Mouse (Mus musculus) hindbrain, embryonic 12.5 days (tissue): ENCODE data around the gene Myt1l. TPM values are rescaled to one million over a fixed set of nuclear protein-coding genes. Genes with fewer than 3 reads are reported as not detected.

Experiments
- ATAC-seq: fragments of 200-750 bp; cut with Nextera tagmentation; 2 replicates; pipeline ENCODE4 v1.8.0; 2017; ENCODE audit warnings: moderate TSS enrichment; ENCODE audit not compliant: low FRiP score
- H3K27ac ChIP-seq: fragments of 300-500 bp; sonication (generic); 2 replicates; pipeline ENCODE4 v1.5.1; 2016; ENCODE audit warnings: mild to moderate bottlenecking
- H3K27me3 ChIP-seq: fragments of 300-500 bp; sonication (generic); 2 replicates; pipeline ENCODE4 v1.6.1; 2016; ENCODE audit warnings: mild to moderate bottlenecking
- H3K36me3 ChIP-seq: fragments of 300-500 bp; sonication (generic); 2 replicates; pipeline ENCODE4 v1.6.1; 2016; ENCODE audit warnings: mild to moderate bottlenecking
- H3K4me1 ChIP-seq: fragments of 300-500 bp; sonication (generic); 2 replicates; pipeline ENCODE4 v1.6.1; 2016
- H3K4me2 ChIP-seq: fragments of 300-500 bp; sonication (generic); replicated peaks from 2 replicates; pipeline ENCODE4 v1.6.1; 2016; ENCODE audit warnings: mild to moderate bottlenecking
- H3K4me3 ChIP-seq: fragments of 300-500 bp; sonication (generic); 2 replicates; pipeline ENCODE4 v1.5.1; 2016; ENCODE audit warnings: mild to moderate bottlenecking
- H3K9ac ChIP-seq: fragments of 300-500 bp; sonication (generic); 2 replicates; pipeline ENCODE4 v1.6.1; 2016; ENCODE audit warnings: mild to moderate bottlenecking, moderate library complexity
- H3K9me3 ChIP-seq: fragments of 300-500 bp; sonication (generic); replicated peaks from 2 replicates; pipeline ENCODE4 v1.6.1; 2016; ENCODE audit warnings: mild to moderate bottlenecking
- WGBS: fragments of 180-500 bp; shearing (Covaris S2); methylation state at CpG from one replicate; pipeline ENCODE4 v1.1.7; 2016; 5-methylcytosine and 5-hydroxymethylcytosine counted together
- polyA plus RNA-seq: library from polyadenylated mRNA; unstranded; fragments of >200 nt; fragmentation: Nextera tagmentation; extraction: Ambion mirVana; gene quantifications from 2 replicates; pipeline ENCODE4 v1.2.1, GENCODE M21; 2016

The Myt1l gene
- polyA plus RNA-seq, 1 experiment from 2014 or later = 58.2 TPM

DNA sequence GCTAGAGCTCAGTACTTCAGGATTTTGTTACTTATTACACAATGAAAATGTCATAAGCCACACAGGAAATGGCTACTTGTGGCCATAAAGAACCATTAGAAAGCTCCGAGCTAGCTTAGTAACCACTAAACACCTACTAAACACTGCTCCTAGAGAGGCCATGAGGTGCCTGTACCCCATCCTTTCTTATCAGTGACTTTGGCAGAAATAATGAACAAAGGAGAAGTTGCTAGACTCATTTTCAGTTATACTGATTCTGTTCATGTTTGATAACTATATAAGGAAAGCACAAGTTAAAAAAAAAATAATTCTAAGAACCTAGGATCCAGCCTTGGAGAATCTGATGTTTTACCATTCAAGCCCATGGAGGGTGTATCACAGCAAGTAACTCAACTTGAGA is 278.2 kb downstream of the Myt1l start:
- Histone ChIP-seq H3K36me3 (no peaks in the 10 kb centered on the region), H3K27me3 (no peaks in the 10 kb centered on the region), H3K4me3 (no peak overlapping the region), H3K9me3 (no peaks in the 10 kb centered on the region), H3K9ac (no peak overlapping the region), H3K4me2 (no peak overlapping the region), H3K4me1 (peaks cover 9% of the 10 kb centered on the region; the same call in 1 of the 2 replicates), H3K27ac (no peak overlapping the region)
- ATAC-seq = no peak
- 90% methylated on average over 1 of the region's 1 CpGs for WGBS

DNA sequence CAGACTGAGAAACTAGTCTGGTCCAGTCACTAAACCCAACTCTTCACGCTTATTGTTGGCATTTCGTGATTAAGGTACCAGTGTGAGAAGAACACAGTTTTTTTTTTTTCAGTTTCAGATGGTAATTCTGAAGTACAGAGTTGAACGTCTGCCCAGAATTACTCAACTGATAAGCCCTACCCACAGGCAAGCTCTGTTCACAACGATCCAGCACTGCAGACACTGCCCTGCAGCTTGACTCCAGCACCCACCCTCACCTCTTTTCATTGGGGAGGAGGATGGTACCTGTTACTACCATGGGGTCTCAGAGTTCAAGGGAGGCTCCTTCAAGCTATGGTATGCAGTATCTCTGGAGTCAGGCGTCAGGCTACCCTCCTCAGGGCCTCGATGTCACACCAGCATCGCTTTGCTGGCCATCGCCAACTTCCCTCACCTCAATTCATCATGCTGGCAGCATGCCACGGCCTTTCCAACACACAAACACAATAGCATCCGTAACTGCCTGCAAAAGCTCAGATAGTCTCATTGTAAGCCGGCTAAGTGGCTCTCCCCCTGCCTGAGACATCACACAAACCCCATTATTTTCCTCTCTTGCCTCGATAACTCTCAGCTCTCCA is 281.5 kb downstream of the Myt1l start:
- Histone ChIP-seq H3K4me2 (no peak overlapping the region), H3K4me1 (peaks cover 9% of the 10 kb centered on the region; the same call in 1 of the 2 replicates), H3K9me3 (no peaks in the 10 kb centered on the region), H3K36me3 (no peaks in the 10 kb centered on the region), H3K4me3 (no peak overlapping the region), H3K27me3 (no peaks in the 10 kb centered on the region), H3K27ac (peak overlapping the region; percentile 23; the same call in 1 of the 2 replicates), H3K9ac (no peak overlapping the region)
- 44% methylated on average over 12 of the region's 12 CpGs for WGBS
- 0 out of 2 replicates have a peak, but pooled peaks have one; percentile 40 for ATAC-seq

DNA sequence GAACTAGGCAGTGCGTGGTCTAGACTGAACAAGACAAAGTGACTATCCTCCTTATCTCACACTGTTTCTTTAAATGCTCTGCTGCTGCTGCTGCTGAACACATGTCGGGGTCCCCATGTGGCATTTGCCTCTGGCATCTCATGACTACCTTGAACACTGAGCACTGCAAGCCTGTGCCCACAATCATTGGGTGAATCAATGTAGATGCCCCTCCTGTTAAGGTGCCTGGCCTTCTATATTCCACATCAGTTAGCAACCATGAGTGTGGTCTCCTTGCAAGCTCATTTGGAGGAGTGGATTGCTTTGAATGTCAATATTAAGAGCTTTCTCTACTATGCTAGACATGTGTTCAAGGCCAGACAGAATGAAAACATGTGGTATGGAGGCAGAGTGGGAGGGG is 287.3 kb downstream of the Myt1l start:
- Histone ChIP-seq H3K4me2 (no peak overlapping the region), H3K9ac (no peak overlapping the region), H3K9me3 (no peaks in the 10 kb centered on the region), H3K4me3 (no peak overlapping the region), H3K36me3 (no peaks in the 10 kb centered on the region), H3K27ac (peak overlapping the region; percentile 71), H3K4me1 (peaks cover 20% of the 10 kb centered on the region), H3K27me3 (no peaks in the 10 kb centered on the region)
- WGBS = 75% methylated on average over 2 of the region's 2 CpGs
- ATAC-seq = 0 out of 2 replicates have a peak, but pooled peaks have one; percentile 21

DNA sequence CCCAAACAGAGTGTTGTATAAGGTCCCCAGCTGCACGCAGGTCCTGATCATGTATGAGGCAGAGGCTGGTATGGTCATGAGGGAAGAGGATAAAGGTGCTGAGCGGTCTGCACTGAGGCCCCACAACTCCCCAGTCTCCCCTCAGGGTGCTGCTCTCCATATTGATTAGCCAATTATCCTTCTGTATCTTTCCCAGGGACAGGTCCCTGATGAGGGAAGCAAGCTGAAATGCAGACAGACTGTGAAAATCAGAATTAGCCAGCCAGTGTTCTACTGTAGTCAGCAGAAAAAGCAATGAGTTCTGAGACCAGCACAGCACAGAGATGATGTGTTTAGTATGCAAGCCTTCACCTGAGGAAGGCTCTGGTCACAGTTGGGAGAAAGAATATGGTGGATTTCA is 287.9 kb downstream of the Myt1l start:
- peaks cover 22% of the 10 kb centered on the region for H3K4me1 ChIP-seq
- H3K4me3 ChIP-seq = no peak overlapping the region
- H3K27me3 ChIP-seq = no peaks in the 10 kb centered on the region
- H3K4me2 ChIP-seq = no peak overlapping the region
- peak; percentile 83 for ATAC-seq
- H3K9ac ChIP-seq = no peak overlapping the region
- WGBS = 48% methylated on average over 2 of the region's 2 CpGs
- H3K9me3 ChIP-seq = no peaks in the 10 kb centered on the region
- H3K36me3 ChIP-seq = no peaks in the 10 kb centered on the region
- peak overlapping the region; percentile 71 for H3K27ac ChIP-seq

- no peak for ATAC-seq
- no peaks in the 10 kb centered on the region for H3K27me3 ChIP-seq
- H3K36me3 ChIP-seq = no peaks in the 10 kb centered on the region
- H3K9me3 ChIP-seq = no peaks in the 10 kb centered on the region
- 71% methylated on average over 6 of the region's 6 CpGs for WGBS
- no peak overlapping the region for H3K4me2 ChIP-seq
- no peak overlapping the region for H3K4me3 ChIP-seq
- peak overlapping the region; percentile 71 for H3K27ac ChIP-seq
- H3K9ac ChIP-seq = no peak overlapping the region
- peaks cover 28% of the 10 kb centered on the region for H3K4me1 ChIP-seq
These were observed 288.6 kb downstream of the Myt1l start for GRCm38 (mm10) chr12:29816761-29817160.

DNA sequence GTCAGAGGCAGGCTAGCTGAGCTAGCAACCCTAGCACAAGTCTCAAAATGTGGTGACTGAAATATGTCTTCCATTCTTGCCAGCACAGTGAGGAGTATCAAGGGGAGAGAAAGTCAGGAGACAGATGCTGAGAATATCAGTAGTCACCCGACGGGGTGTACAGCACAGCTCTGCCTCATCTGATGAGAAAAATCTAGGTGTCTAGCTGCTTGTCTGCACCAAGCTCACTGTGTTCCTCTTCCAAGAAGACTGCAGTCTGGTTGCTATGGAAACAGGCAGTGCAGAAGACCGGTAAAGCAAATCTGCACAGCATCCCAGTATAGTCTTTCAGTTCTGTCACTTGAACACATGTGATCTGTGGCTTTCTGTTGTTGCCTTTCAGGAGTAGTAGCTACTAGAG is 294.0 kb downstream of the Myt1l start:
- Histone ChIP-seq H3K27ac (peak overlapping the region; percentile 53), H3K9ac (no peak overlapping the region), H3K9me3 (no peaks in the 10 kb centered on the region), H3K4me3 (no peak overlapping the region), H3K36me3 (no peaks in the 10 kb centered on the region), H3K4me1 (peaks cover 24% of the 10 kb centered on the region), H3K27me3 (no peaks in the 10 kb centered on the region), H3K4me2 (no peak overlapping the region)
- WGBS = 51% methylated on average over 3 of the region's 3 CpGs
- peak; percentile 54; the same call in 1 of the 2 replicates for ATAC-seq

GRCm38 (mm10) chr12:29823766-29824417 is 295.7 kb downstream of the Myt1l start:
- 86% methylated on average over 10 of the region's 10 CpGs for WGBS
- Histone ChIP-seq H3K9ac (no peak overlapping the region), H3K4me1 (peaks cover 20% of the 10 kb centered on the region), H3K36me3 (no peaks in the 10 kb centered on the region), H3K9me3 (no peaks in the 10 kb centered on the region), H3K27ac (0 out of 2 replicates have a peak overlapping the region, but pooled peaks have one; percentile 18), H3K4me3 (no peak overlapping the region), H3K27me3 (no peaks in the 10 kb centered on the region), H3K4me2 (no peak overlapping the region)
- ATAC-seq = no peak

DNA sequence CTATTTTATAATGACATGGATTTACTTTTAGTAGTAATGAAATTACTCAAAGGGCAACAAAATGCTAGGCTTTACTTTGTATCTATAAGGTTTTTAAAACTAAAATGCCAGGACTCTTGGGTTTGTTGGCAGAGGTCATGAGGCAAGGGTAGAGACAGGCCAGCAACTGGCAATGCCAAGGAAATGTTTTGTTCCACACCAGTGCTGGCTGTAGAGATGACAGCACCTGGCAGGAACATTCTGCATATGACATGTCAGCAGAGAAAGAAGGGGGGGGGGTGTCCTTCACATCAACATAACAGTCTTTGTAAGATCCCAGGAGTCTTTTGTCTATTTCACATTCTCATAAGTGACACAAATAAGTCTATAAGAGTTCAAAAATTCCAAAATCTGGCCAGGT is 302.4 kb downstream of the Myt1l start:
- no peak overlapping the region for H3K27ac ChIP-seq
- H3K9ac ChIP-seq = no peak overlapping the region
- H3K4me3 ChIP-seq = no peak overlapping the region
- peaks cover 5% of the 10 kb centered on the region for H3K4me1 ChIP-seq
- H3K9me3 ChIP-seq = no peaks in the 10 kb centered on the region
- no peak for ATAC-seq
- 0 out of 2 replicates have a peak, but pooled peaks cover 2% of the 10 kb centered on the region for H3K27me3 ChIP-seq
- no peak overlapping the region for H3K4me2 ChIP-seq
- H3K36me3 ChIP-seq = peaks cover 5% of the 10 kb centered on the region; the same call in 1 of the 2 replicates

DNA sequence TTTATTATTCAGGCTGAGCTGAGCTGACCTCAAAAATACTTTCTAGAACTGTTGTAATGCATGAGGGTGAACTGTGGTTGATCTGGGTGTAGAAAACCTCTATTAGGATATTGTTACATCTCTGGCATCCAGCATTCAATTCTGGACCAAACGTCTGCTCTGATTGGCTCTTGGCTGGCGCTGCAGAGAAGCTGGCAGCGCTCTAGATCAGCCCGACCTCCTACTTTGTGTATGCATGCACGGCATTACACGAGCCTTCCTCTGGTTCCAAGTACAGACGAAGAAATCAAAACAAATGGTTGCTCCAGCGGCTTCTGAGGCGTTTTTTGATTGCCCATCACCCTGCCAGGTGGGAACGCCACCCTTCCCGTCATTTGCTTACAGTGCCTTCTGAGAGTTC is 303.2 kb downstream of the Myt1l start:
- 84% methylated on average over 11 of the region's 11 CpGs for WGBS
- H3K4me1 ChIP-seq = peaks cover 12% of the 10 kb centered on the region

DNA sequence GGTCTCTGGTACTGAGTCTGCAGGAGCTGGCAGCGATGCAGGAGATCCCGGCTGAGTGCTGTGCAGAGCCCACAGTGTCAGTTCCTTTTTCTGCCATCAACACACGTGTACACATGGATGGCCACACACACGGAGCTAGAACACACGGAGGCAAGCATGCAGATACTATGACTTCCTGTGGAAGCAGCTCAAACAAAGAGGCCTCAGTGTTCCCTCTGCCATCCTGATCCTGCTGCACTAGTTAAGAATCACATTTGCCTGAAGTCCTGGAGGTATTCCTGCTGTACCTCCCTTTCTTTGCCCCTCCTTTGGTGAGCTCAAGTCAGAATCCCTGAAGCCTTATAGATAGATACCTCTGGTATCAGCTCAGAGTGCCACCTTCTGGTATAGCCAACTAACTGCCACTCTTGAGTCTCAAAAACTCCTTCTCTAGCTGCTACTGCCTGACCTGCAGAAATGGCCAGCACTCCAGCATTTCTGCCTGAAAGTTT is 309.2 kb downstream of the Myt1l start:
- 79% methylated on average over 5 of the region's 5 CpGs for WGBS
- Histone ChIP-seq H3K4me1 (peaks cover 20% of the 10 kb centered on the region), H3K27me3 (0 out of 2 replicates have a peak, but pooled peaks cover 2% of the 10 kb centered on the region), H3K27ac (peak overlapping the region; percentile 24), H3K4me2 (no peak overlapping the region), H3K36me3 (peaks cover 9% of the 10 kb centered on the region; the same call in 1 of the 2 replicates), H3K9me3 (no peaks in the 10 kb centered on the region), H3K4me3 (no peak overlapping the region), H3K9ac (no peak overlapping the region)
- ATAC-seq = peak; percentile 48; the same call in 1 of the 2 replicates

More for the DNA sequence above, 303.2 kb downstream of the Myt1l start:
- H3K4me3 ChIP-seq = no peak overlapping the region
- H3K36me3 ChIP-seq = peaks cover 5% of the 10 kb centered on the region; the same call in 1 of the 2 replicates
- no peak for ATAC-seq
- H3K9ac ChIP-seq = no peak overlapping the region
- 0 out of 2 replicates have a peak, but pooled peaks cover 2% of the 10 kb centered on the region for H3K27me3 ChIP-seq
- H3K9me3 ChIP-seq = no peaks in the 10 kb centered on the region
- H3K4me2 ChIP-seq = no peak overlapping the region
- no peak overlapping the region for H3K27ac ChIP-seq

- Histone ChIP-seq H3K27me3 (0 out of 2 replicates have a peak, but pooled peaks cover 2% of the 10 kb centered on the region), H3K9me3 (no peaks in the 10 kb centered on the region), H3K4me1 (peaks cover 20% of the 10 kb centered on the region), H3K9ac (no peak overlapping the region), H3K36me3 (peaks cover 10% of the 10 kb centered on the region; the same call in 1 of the 2 replicates), H3K4me2 (no peak overlapping the region), H3K4me3 (no peak overlapping the region), H3K27ac (no peak overlapping the region)
- 93% methylated on average over 7 of the region's 7 CpGs for WGBS
- no peak for ATAC-seq
These were observed 310.2 kb downstream of the Myt1l start for GRCm38 (mm10) chr12:29838421-29838820.

DNA sequence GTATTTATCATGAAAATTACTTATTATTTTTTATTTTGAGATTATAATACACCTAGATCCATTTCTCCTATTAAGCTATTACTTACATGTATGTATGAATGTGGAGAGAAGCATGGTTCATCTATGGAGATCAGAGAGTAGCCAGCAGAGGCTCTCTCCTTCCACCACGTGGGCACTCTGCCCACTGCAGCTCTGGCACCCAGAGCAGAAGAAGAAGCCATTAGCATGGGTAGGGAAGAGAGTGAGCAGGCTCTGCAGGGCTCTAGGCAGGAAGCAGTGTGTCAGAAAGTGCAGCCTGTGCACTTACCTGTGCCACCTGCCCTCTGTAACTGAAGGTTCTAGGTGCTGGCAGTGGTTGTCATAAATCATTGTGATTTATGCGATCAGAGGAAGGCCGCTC is 321.8 kb downstream of the Myt1l start:
- no peak overlapping the region for H3K9ac ChIP-seq
- no peak for ATAC-seq
- WGBS = 86% methylated on average over 3 of the region's 3 CpGs
- H3K4me3 ChIP-seq = no peak overlapping the region
- H3K4me2 ChIP-seq = no peak overlapping the region
- no peaks in the 10 kb centered on the region for H3K4me1 ChIP-seq
- 0 out of 2 replicates have a peak, but pooled peaks cover 5% of the 10 kb centered on the region for H3K36me3 ChIP-seq
- H3K9me3 ChIP-seq = no peaks in the 10 kb centered on the region
- H3K27me3 ChIP-seq = 0 out of 2 replicates have a peak, but pooled peaks cover 3% of the 10 kb centered on the region
- H3K27ac ChIP-seq = no peak overlapping the region
